8 mouse cellular contexts compared by ENCODE assay signal in genomic region chr17:27621705-27622531, GRCm38 (mm10). TPM values are rescaled to one million over a fixed set of nuclear protein-coding genes. Genes with fewer than 3 reads are reported as not detected.
DNase-seq lines count a peak whose midpoint lies in the region; ATAC-seq and TF ChIP-seq lines count a peak whose summit lies in the region.

No protein-coding gene starts in this region.

- 2% methylated on average over 23 of the region's 23 CpGs for WGBS in lung, embryonic 14.5 days
- WGBS in heart, embryonic 15.5 days, result 2% methylated on average over 23 of the region's 23 CpGs
- WGBS in liver, postnatal 0 days (ENCODE audit: insufficient replicate concordance), result 2% methylated on average over 23 of the region's 23 CpGs
- 4% methylated on average over 23 of the region's 23 CpGs for WGBS in stomach, postnatal 0 days

- peaks cover 5% of the 10 kb centered on the region; the same call in 1 of the 2 replicates for H3K4me1 ChIP-seq in lung, embryonic 14.5 days (ENCODE audit: insufficient read depth)
- peaks cover 10% of the 10 kb centered on the region for H3K4me1 ChIP-seq in brown adipose tissue, adult 24 weeks (ENCODE audit: control insufficient read depth, insufficient read depth, insufficient read length, low read length)
- H3K4me1 ChIP-seq in heart, embryonic 15.5 days (replicated peaks), result peaks cover 45% of the 10 kb centered on the region
- peaks cover 32% of the 10 kb centered on the region for H3K4me1 ChIP-seq in liver, postnatal 0 days (ENCODE audit: insufficient read depth)
- peaks cover 3% of the 10 kb centered on the region; the same call in 1 of the 2 replicates for H3K4me1 ChIP-seq in stomach, postnatal 0 days (replicated peaks; ENCODE audit: control insufficient read depth, insufficient read depth)

- no peaks in the 10 kb centered on the region; the same call in 1 of the 2 replicates for H3K9me3 ChIP-seq in lung, embryonic 14.5 days (ENCODE audit: low read depth, low read length)
- no peaks in the 10 kb centered on the region for H3K9me3 ChIP-seq in heart, embryonic 15.5 days (replicated peaks)
- no peaks in the 10 kb centered on the region for H3K9me3 ChIP-seq in liver, postnatal 0 days (ENCODE audit: low read length)
- no peaks in the 10 kb centered on the region for H3K9me3 ChIP-seq in stomach, postnatal 0 days (ENCODE audit: control insufficient read depth, low read length)

- no peaks in the 10 kb centered on the region for H3K27me3 ChIP-seq in lung, embryonic 14.5 days (ENCODE audit: insufficient read depth, low read length)
- no peaks in the 10 kb centered on the region for H3K27me3 ChIP-seq in heart, embryonic 15.5 days
- H3K27me3 ChIP-seq in liver, postnatal 0 days (ENCODE audit: insufficient read depth, low read length), result no peaks in the 10 kb centered on the region
- no peaks in the 10 kb centered on the region for H3K27me3 ChIP-seq in stomach, postnatal 0 days (ENCODE audit: control insufficient read depth, insufficient read depth, low read length)

- peak overlapping the region; percentile 89 for H3K4me2 ChIP-seq in lung, embryonic 14.5 days
- peak overlapping the region; percentile 72 for H3K4me2 ChIP-seq in heart, embryonic 15.5 days
- H3K4me2 ChIP-seq in liver, postnatal 0 days (ENCODE audit: low read depth, low read length), result peak overlapping the region; percentile 91
- H3K4me2 ChIP-seq in stomach, postnatal 0 days (replicated peaks; ENCODE audit: low read depth), result peak overlapping the region; percentile 78

- TF ChIP-seq CTCF in lung, embryonic 14.5 days (IDR thresholded peaks at IDR 0.05; ENCODE audit: low read depth), result no peak
- TF ChIP-seq CTCF in liver, postnatal 0 days (IDR thresholded peaks at IDR 0.05; ENCODE audit: low read depth), result no peak
- no peak for TF ChIP-seq CTCF in stomach, postnatal 0 days (IDR thresholded peaks at IDR 0.05; ENCODE audit: low read depth)

- H3K9ac ChIP-seq in lung, embryonic 14.5 days, result peak overlapping the region; percentile 94
- H3K9ac ChIP-seq in heart, embryonic 15.5 days, result peak overlapping the region; percentile 98
- H3K9ac ChIP-seq in liver, postnatal 0 days (replicated peaks), result peak overlapping the region; percentile 88
- peak overlapping the region; percentile 96 for H3K9ac ChIP-seq in stomach, postnatal 0 days (ENCODE audit: low read length)

- peak overlapping the region; percentile 89 for H3K27ac ChIP-seq in lung, embryonic 14.5 days (ENCODE audit: low read depth)
- H3K27ac ChIP-seq in brown adipose tissue, adult 24 weeks (replicated peaks; ENCODE audit: low read depth, low read length), result no peak overlapping the region
- peak overlapping the region; percentile 95 for H3K27ac ChIP-seq in heart, embryonic 15.5 days
- H3K27ac ChIP-seq in liver, postnatal 0 days (ENCODE audit: low read depth), result peak overlapping the region; percentile 88
- peak overlapping the region; percentile 93; the same call in 1 of the 2 replicates for H3K27ac ChIP-seq in stomach, postnatal 0 days (replicated peaks)

- TF ChIP-seq EP300 in liver, postnatal 0 days (IDR thresholded peaks at IDR 0.05; ENCODE audit: low read depth), result no peak
- no peak for TF ChIP-seq EP300 in stomach, postnatal 0 days (optimal IDR thresholded peaks at IDR 0.05)

- peak; percentile 49 for DNase-seq in lung, embryonic 14.5 days
- DNase-seq in lung, postnatal 25 days (ENCODE audit: low spot score), result no peak
- DNase-seq in liver, postnatal 0 days, result peak; percentile 48
- DNase-seq in stomach, postnatal 0 days (ENCODE audit: low spot score), result no peak
- DNase-seq in gastrocnemius, postnatal 10 days, result no peak
- no peak for DNase-seq in ovary, postnatal 10 days (ENCODE audit: low spot score)

- 0 out of 2 replicates have a peak, but pooled peaks cover 4% of the 10 kb centered on the region for H3K36me3 ChIP-seq in lung, embryonic 14.5 days (ENCODE audit: insufficient read depth)
- H3K36me3 ChIP-seq in heart, embryonic 15.5 days, result 0 out of 2 replicates have a peak, but pooled peaks cover 2% of the 10 kb centered on the region
- no peaks in the 10 kb centered on the region for H3K36me3 ChIP-seq in liver, postnatal 0 days (replicated peaks; ENCODE audit: insufficient read depth, low read length)
- no peaks in the 10 kb centered on the region for H3K36me3 ChIP-seq in stomach, postnatal 0 days (ENCODE audit: control insufficient read depth, insufficient read depth, low read length)

- H3K4me3 ChIP-seq in lung, embryonic 14.5 days (ENCODE audit: low read depth, low read length), result peak overlapping the region; percentile 95
- H3K4me3 ChIP-seq in brown adipose tissue, adult 24 weeks (ENCODE audit: insufficient read depth, low read depth, low read length), result peak overlapping the region; percentile 87
- peak overlapping the region; percentile 96 for H3K4me3 ChIP-seq in heart, embryonic 15.5 days
- peak overlapping the region; percentile 88 for H3K4me3 ChIP-seq in liver, postnatal 0 days (ENCODE audit: low read depth, low read length)
- peak overlapping the region; percentile 95 for H3K4me3 ChIP-seq in stomach, postnatal 0 days (ENCODE audit: low read depth, low read length)

- ATAC-seq in lung, embryonic 14.5 days (ENCODE audit: insufficient read depth), result no peak
- no peak for ATAC-seq in heart, embryonic 15.5 days (replicated peaks; ENCODE audit: insufficient number of reproducible peaks, insufficient read depth, low FRiP score, low read depth)
- ATAC-seq in liver, postnatal 0 days, result 0 out of 2 replicates have a peak, but pooled peaks have one; percentile 1
- no peak for ATAC-seq in stomach, postnatal 0 days (ENCODE audit: low FRiP score, low TSS enrichment)

RNA-seq across cellular contexts. Expression of gene Nudt3, which starts 1.4 kb away (rescaled TPM):
- 30.5 and 34.4 TPM in 2 replicates for polyA plus RNA-seq in lung, embryonic 14.5 days (2014; fragmentation: Nextera tagmentation; extraction: Ambion mirVana)
- 68.4 and 69.5 TPM in 2 replicates for polyA plus RNA-seq in brown adipose tissue, adult 24 weeks (2012; ENCODE audit: insufficient read depth, insufficient read length, missing spikeins)
- polyA plus RNA-seq in heart, embryonic 15.5 days (2015; fragmentation: Nextera tagmentation; extraction: Ambion mirVana), result 132 and 145 TPM in 2 replicates
- 17.9 and 20.2 TPM in 2 replicates for polyA plus RNA-seq in liver, postnatal 0 days (2015; fragmentation: Nextera tagmentation; extraction: Ambion mirVana)
- 40.6 and 43.9 TPM in 2 replicates for polyA plus RNA-seq in stomach, postnatal 0 days (2015; fragmentation: Nextera tagmentation; extraction: Ambion mirVana)
- total RNA-seq in gastrocnemius, postnatal 10 days (2021), result 100 to 1,000 TPM; 267 to 291 TPM

RNA-seq across cellular contexts. Expression of gene RPS10-NUDT3, which starts 13.1 kb away (rescaled TPM):
- not detected in 2 replicates for polyA plus RNA-seq in lung, embryonic 14.5 days (2014; fragmentation: Nextera tagmentation; extraction: Ambion mirVana)
- not detected in 2 replicates for polyA plus RNA-seq in brown adipose tissue, adult 24 weeks (2012; ENCODE audit: insufficient read depth, insufficient read length, missing spikeins)
- polyA plus RNA-seq in heart, embryonic 15.5 days (2015; fragmentation: Nextera tagmentation; extraction: Ambion mirVana), result not detected in 2 replicates
- not detected in 2 replicates for polyA plus RNA-seq in liver, postnatal 0 days (2015; fragmentation: Nextera tagmentation; extraction: Ambion mirVana)
- polyA plus RNA-seq in stomach, postnatal 0 days (2015; fragmentation: Nextera tagmentation; extraction: Ambion mirVana), result not detected in 2 replicates
- not detected for total RNA-seq in gastrocnemius, postnatal 10 days (2021)

RNA-seq across cellular contexts. Expression of gene Rps10, which starts 14.6 kb away (rescaled TPM):
- polyA plus RNA-seq in lung, embryonic 14.5 days (2014; fragmentation: Nextera tagmentation; extraction: Ambion mirVana), result 1,167 and 1,191 TPM in 2 replicates
- 671 and 765 TPM in 2 replicates for polyA plus RNA-seq in brown adipose tissue, adult 24 weeks (2012; ENCODE audit: insufficient read depth, insufficient read length, missing spikeins)
- 506 and 536 TPM in 2 replicates for polyA plus RNA-seq in heart, embryonic 15.5 days (2015; fragmentation: Nextera tagmentation; extraction: Ambion mirVana)
- polyA plus RNA-seq in liver, postnatal 0 days (2015; fragmentation: Nextera tagmentation; extraction: Ambion mirVana), result 523 and 535 TPM in 2 replicates
- polyA plus RNA-seq in stomach, postnatal 0 days (2015; fragmentation: Nextera tagmentation; extraction: Ambion mirVana), result 828 and 879 TPM in 2 replicates
- total RNA-seq in gastrocnemius, postnatal 10 days (2021), result 100 to 1,000 TPM; 708 to 712 TPM

RNA-seq across cellular contexts. Expression of gene Pacsin1, which starts 33.4 kb away (rescaled TPM):
- 0.39 and 0.60 TPM in 2 replicates for polyA plus RNA-seq in lung, embryonic 14.5 days (2014; fragmentation: Nextera tagmentation; extraction: Ambion mirVana)
- polyA plus RNA-seq in brown adipose tissue, adult 24 weeks (2012; ENCODE audit: insufficient read depth, insufficient read length, missing spikeins), result not detected in 2 replicates
- polyA plus RNA-seq in heart, embryonic 15.5 days (2015; fragmentation: Nextera tagmentation; extraction: Ambion mirVana), result 0.54 and 0.82 TPM in 2 replicates
- 0.27 and 0.29 TPM in 2 replicates for polyA plus RNA-seq in liver, postnatal 0 days (2015; fragmentation: Nextera tagmentation; extraction: Ambion mirVana)
- 1.2 and 1.4 TPM in 2 replicates for polyA plus RNA-seq in stomach, postnatal 0 days (2015; fragmentation: Nextera tagmentation; extraction: Ambion mirVana)
- 1 to 10 TPM in 1 of 2 experiments, under 1 TPM in 1; 0.33 to 1.8 TPM for total RNA-seq in gastrocnemius, postnatal 10 days (2021)

RNA-seq across cellular contexts. Expression of gene AI413582, which starts 56.4 kb away (rescaled TPM):
- polyA plus RNA-seq in lung, embryonic 14.5 days (2014; fragmentation: Nextera tagmentation; extraction: Ambion mirVana), result 17.6 and 21.8 TPM in 2 replicates
- polyA plus RNA-seq in brown adipose tissue, adult 24 weeks (2012; ENCODE audit: insufficient read depth, insufficient read length, missing spikeins), result 11.1 and 15.6 TPM in 2 replicates
- polyA plus RNA-seq in heart, embryonic 15.5 days (2015; fragmentation: Nextera tagmentation; extraction: Ambion mirVana), result 14.5 and 23.0 TPM in 2 replicates
- polyA plus RNA-seq in liver, postnatal 0 days (2015; fragmentation: Nextera tagmentation; extraction: Ambion mirVana), result 15.0 and 16.7 TPM in 2 replicates
- 37.1 and 37.7 TPM in 2 replicates for polyA plus RNA-seq in stomach, postnatal 0 days (2015; fragmentation: Nextera tagmentation; extraction: Ambion mirVana)
- total RNA-seq in gastrocnemius, postnatal 10 days (2021), result 1 to 10 TPM; 3.5 to 4.7 TPM

Comparison
In these comparisons a context has a peak if more than half of its experiments do, and no peak if none do; other contexts are left out.
1. DNase-seq: peak in lung, embryonic 14.5 days (single experiment) and liver, postnatal 0 days (single experiment); none in lung, postnatal 25 days (single experiment), stomach, postnatal 0 days (single experiment), gastrocnemius, postnatal 10 days (single experiment) and ovary, postnatal 10 days (single experiment).
2. Peak in every context shown above with its lines, with median percentiles within 50 percentile points of each other: H3K4me2 ChIP-seq, H3K4me3 ChIP-seq and H3K9ac ChIP-seq.